Mouse (Mus musculus): ENCODE measurements around the gene Zdhhc21.

Zdhhc21 gene

DNA sequence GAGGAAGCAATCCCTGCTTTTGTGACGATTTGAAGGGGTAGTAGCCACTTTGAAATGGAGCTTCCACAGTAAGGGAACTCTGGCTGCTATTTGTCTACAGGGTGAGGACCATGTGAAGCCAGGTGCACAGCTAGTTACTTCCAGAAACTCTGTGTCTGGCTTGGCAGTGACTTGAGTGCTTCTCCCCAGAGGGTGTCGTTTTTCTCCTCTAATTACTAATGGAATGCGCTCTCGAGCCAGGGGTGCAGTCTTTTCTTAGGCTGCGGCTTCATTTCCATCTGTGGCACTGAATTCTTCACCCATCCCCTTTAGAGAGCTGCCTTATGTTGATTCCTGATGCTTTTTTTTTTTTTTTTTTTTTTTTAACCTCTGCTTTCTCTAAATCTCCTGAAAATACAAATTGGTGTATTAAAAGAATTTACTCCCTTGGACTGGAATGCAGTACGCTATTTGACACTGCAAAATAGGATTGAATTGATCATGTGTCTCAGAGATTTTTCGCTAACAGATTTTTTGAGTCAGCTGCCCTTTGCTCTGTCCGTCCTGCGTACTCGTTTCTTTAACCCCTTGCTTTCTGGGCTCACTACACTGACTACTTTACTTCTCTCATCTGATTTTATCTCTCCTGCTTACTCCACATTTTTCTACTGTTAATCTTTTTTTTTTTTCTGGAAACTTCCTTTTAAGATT, 97.2 kb downstream of the Zdhhc21 start:
- no peak for DNase-seq

DNA sequence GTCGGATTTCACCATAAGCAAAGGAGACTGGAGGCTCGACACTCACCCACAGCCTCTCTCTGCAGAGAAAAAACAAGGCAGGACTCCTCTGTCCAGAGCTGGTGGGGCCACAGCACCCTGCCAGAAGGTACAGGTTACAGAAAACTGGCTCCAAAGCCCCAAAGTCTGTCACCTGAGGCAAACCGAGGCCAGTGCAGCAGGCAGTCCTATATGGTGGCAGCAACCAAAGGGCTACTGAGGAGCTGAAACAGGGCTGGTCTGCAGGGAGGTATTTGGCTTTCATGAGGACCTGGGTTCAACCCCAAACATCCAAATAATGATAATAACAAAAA, 103.5 kb downstream of the Zdhhc21 start:
- no peak for DNase-seq

GRCm38 (mm10) chr4:82755616-82756294, 104.0 kb downstream of the Zdhhc21 start:
- no peak for DNase-seq

All from cerebellum, adult 11 months (tissue).